Mouse (Mus musculus) WW6 (cell line): ENCODE data around the gene G430095P16Rik.
A peak's percentile ranks its signal among the peaks of the same experiment; 100 is the strongest.

Source experiments
- DNase-seq: peaks from one replicate; pipeline ENCODE4 v3.0.0-alpha.2; 2013; ENCODE audit warnings: low read depth, low spot score

G430095P16Rik gene

DNA sequence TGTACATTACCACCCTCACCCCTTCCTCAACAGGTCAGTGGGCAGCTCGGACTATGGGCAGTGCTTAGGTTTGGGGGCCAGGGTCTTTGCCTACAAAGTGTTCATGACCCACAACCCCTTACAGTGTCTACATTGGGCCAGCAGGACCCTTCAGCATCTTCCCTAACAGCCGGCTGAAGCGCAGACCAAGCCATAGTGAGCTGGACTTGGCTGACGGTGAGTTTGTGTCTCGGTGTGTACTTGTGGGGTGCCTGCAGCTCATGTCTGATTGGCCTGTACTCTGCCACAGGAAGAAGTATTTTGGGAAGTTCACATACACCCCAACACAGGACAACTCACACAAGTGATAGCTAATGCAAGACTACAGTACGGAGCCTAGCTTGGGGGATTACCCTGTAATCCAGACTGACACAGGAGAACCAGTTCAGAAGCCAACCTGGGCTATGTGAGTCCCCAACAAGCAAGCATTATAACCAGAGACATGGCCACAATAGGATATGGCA is 19.8 kb upstream of the G430095P16Rik start:
- DNase-seq: no peak

GRCm38 (mm10) chr8:84703466-84704249 is 19.1 kb upstream of the G430095P16Rik start:
- DNase-seq: no peak

- DNase-seq: peak; percentile 90
These were observed 18.5 kb upstream of the G430095P16Rik start for GRCm38 (mm10) chr8:84704356-84704755.

GRCm38 (mm10) chr8:84704867-84705831 is 17.7 kb upstream of the G430095P16Rik start:
- DNase-seq: no peak

GRCm38 (mm10) chr8:84705960-84706359 is 16.8 kb upstream of the G430095P16Rik start:
- no peak for DNase-seq

- no peak for DNase-seq
These were observed 16.1 kb upstream of the G430095P16Rik start for GRCm38 (mm10) chr8:84706610-84707266.

- no peak for DNase-seq
These were observed 15.4 kb upstream of the G430095P16Rik start for GRCm38 (mm10) chr8:84707267-84707883.

DNA sequence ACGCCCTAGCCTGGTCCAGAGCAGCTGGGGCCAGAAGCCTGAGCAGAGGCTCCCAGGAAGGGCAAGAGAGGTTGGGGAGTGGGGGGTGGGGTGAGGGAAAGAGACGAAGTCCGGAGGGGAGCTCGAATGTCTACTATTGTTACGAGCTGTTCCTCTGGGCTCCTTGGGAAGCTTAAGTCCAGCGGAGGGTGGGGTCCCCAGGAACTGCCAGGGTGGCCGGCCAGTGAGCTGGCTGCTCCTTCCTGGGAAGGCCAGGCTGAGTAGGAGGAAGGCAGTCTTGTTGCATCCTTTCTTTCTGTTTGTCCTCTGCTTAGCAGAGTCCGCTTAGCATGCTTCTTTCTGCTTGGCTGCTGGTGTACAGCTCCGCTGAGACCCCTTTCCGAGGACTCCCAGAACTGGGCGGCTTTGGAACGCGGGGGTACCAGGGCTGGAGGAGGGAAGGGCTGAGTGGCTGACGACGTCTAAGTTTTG is 14.7 kb upstream of the G430095P16Rik start:
- DNase-seq: no peak

DNA sequence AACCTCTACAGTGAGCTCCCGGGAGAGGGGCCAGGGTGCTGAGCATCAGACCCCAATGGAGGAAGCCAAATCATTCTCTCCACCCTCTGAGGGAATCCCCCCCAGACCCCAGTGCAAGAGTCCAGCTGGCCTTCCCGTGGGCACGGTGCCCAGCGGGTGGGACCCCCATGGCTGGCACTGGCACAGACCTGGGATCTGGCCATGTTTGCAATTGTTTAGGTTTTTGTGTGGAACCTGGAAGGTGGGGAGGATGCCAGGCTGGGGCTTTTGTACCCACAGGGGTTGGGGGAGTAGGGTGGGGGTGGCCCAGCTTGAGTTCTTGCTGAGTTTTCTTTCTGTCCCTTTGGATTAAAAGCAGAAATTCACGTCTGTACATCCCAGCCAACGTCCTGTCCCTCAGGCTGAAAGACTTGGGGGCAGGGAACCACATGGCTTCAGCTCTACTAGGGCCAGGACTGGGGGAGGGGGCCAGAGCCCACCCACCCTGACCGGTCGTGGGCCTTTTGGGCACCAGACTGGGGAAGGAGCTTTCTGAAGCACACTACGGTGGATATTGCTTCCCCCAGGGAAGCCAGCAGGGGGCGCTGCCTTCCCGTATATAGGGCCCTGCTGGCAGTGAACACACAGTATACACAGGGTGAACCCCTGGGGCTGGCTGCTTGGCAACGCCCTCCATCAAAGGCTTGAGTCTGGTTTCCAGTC is 13.9 kb upstream of the G430095P16Rik start:
- peak; percentile 86 for DNase-seq

- no peak for DNase-seq
These were observed 12.9 kb upstream of the G430095P16Rik start for GRCm38 (mm10) chr8:84709931-84710330.

DNA sequence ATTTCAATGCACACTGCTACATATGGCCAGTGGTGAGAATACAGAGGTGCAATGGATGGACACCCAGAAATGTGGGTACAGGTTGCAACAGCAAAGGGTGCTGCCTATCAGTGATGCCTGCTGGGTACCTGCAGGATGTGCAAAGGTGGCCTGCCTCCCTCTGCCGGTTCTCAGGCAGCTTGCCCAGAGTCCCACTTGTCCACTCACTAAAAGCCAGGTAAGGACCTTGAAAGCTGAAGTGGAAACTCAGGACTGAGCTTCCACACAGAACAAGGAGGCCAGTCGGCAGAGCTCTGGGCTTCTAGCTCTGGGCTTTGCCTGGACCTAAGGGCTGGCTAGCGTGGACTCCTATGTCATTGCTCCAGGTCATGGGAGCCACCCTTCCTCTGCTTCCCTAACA is 11.5 kb upstream of the G430095P16Rik start:
- DNase-seq: no peak

GRCm38 (mm10) chr8:84711933-84712758 is 10.7 kb upstream of the G430095P16Rik start:
- no peak for DNase-seq

- DNase-seq: no peak
These were observed 10.1 kb upstream of the G430095P16Rik start for GRCm38 (mm10) chr8:84712759-84713120.

- DNase-seq: no peak
These were observed 9.4 kb upstream of the G430095P16Rik start for GRCm38 (mm10) chr8:84713381-84713780.

- no peak for DNase-seq
These were observed 8.6 kb upstream of the G430095P16Rik start for GRCm38 (mm10) chr8:84714161-84714560.

DNA sequence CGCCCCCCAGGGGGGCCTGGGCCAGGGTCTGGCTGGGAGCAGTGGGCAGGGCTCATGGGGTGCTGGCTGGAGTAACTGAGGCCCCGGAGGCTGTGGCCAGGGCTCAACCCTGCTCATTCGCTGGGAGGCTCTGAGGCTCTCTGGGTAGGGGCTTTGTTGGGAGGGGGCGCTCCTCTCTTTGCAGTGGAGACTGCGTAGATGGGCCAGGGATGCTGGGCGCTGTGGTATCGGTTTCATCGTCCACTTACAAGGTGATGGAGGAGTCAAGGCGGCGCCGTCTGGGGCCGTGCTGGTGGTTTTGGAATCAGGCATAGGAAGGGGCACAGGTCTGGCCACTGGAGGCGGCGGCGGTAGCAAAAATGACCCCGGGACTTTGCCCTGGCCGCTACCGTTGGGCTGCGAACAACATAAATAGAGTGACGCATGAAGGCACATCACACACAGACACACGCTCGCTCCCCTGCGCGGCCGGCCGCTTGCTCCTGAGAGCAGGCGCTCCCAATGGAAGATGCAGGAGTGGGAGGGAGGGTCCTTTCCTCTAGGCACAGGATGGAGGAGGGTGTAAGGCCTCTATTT is 6.8 kb upstream of the G430095P16Rik start:
- DNase-seq: no peak

DNA sequence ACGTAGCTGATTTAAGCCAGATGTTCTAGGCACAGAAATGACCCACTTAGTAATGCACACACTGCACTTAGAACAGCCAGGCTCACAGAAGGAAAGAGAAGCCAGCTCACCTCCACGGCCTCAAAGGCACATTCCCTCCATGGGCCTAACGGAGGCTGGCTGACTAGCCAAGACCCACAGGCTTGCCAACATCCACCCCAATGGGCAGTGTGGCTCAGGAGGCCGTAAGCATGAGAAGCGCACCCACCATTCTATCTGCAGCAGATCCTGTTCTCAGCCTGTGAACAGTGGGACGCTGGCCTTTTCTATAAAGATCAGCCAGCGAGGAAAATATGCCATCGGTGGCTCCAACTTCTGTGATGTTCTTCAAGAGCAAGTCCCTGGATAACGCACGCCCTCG is 6.0 kb upstream of the G430095P16Rik start:
- no peak for DNase-seq

- DNase-seq: no peak
These were observed 4.3 kb upstream of the G430095P16Rik start for GRCm38 (mm10) chr8:84718476-84718875.

DNA sequence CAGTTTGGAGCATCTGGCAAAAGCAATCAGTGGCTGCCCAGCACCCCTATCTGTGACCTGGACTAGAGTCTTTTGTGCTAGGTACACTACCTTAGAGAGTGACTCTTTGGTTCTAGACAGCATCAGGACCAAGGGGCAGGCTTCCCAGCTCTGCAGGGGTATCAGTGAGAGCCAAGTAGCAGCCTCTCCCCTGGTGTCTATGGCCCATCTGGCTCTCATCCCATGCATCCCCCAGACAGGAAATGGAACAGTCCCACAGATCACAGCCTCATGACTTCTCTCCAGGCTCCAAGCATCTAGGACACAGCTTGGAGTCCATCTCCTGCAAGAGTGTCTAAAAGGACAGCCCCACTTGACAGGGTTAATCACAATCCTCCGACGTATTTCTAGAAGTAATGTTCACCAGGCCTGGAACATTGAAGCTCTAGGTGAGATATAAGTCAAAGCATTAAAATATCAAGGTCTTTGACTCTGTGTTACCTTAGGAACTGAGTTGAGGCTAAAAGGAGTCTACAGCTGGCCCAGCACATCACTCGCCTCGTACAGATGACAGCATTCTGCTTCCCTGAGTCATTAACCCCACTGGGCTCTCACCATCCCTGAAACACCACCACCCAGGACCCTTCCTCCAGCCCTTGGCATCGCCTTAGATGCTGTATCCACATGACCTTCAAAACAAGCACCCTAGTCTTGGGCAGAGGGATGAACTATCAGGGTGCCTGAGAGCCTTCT is 3.7 kb upstream of the G430095P16Rik start:
- DNase-seq: no peak
